Mouse (Mus musculus): ENCODE measurements around the gene Ttyh2. TPM values are rescaled to one million over a fixed set of nuclear protein-coding genes. Genes with fewer than 3 reads are reported as not detected.

The Ttyh2 gene
- polyA plus RNA-seq, 1 experiment from 2014 or later = 5.9 TPM

DNA sequence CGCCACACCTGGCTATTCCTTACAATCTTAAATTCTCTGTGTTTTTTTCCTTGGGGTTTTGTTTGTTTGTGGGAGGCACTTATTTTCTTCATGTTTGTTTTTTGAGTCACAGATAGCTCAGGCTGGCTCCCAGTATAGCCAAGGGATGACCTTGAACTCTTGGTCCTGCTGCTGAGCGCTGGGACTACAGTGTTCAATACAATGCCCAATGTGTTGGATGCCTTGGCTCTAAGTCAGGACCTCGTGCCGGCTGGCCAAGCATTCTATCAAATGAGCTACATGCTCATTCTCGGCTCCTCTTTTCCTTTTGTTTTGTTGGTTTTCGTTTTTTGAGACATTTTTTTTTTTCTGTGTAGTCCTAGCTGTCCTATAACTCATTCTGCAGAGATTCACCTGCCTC is 18.2 kb downstream of the Ttyh2 start:
- no peak for ATAC-seq (ENCODE audit: low read depth)
- H3K27me3 ChIP-seq = no peaks in the 10 kb centered on the region
- no peak overlapping the region for H3K4me3 ChIP-seq (replicated peaks)

GRCm38 (mm10) chr11:114694451-114694850 is 19.2 kb downstream of the Ttyh2 start:
- Histone ChIP-seq H3K27me3 (no peaks in the 10 kb centered on the region), H3K4me1 (replicated peaks) (peaks cover 6% of the 10 kb centered on the region; the same call in 1 of the 2 replicates), H3K27ac (no peak overlapping the region), H3K9ac (no peak overlapping the region), H3K9me3 (replicated peaks) (no peaks in the 10 kb centered on the region), H3K4me3 (replicated peaks) (no peak overlapping the region), H3K4me2 (no peak overlapping the region), H3K36me3 (peaks cover 4% of the 10 kb centered on the region; the same call in 1 of the 2 replicates)
- WGBS (ENCODE audit: insufficient replicate concordance) = 65% methylated on average over 2 of the region's 2 CpGs
- no peak for ATAC-seq (ENCODE audit: low read depth)
- DNase-seq = no peak

More for the DNA sequence above, 18.2 kb downstream of the Ttyh2 start:
- no peak overlapping the region for H3K9ac ChIP-seq
- H3K4me2 ChIP-seq = no peak overlapping the region
- no peak overlapping the region for H3K27ac ChIP-seq
- H3K9me3 ChIP-seq (replicated peaks) = no peaks in the 10 kb centered on the region
- peaks cover 6% of the 10 kb centered on the region; the same call in 1 of the 2 replicates for H3K4me1 ChIP-seq (replicated peaks)
- H3K36me3 ChIP-seq = peaks cover 4% of the 10 kb centered on the region; the same call in 1 of the 2 replicates
- no peak for DNase-seq
- 64% methylated on average over 6 of the region's 6 CpGs for WGBS (ENCODE audit: insufficient replicate concordance)

DNA sequence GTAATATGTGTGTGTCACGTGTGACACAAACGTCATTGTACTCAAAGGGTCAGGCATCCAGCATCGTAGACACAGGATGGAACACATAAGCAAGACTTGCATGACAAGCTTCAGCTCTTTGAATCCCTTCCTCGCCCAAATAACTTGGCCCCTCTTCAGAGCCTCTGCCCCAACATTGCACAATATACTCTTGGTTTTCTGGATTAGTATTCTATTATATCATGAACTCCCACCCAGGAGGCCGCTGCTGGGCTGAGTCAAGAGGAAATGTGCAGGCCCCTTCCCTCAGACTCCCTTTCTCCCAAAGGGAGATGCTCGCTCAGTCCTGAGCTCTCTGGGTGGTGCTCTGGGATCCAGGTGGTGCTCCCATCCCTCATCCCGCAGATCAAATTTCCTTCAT is 23.3 kb downstream of the Ttyh2 start:
- no peak overlapping the region for H3K4me2 ChIP-seq
- no peak for DNase-seq
- peaks cover 4% of the 10 kb centered on the region for H3K36me3 ChIP-seq
- 78% methylated on average over 7 of the region's 7 CpGs for WGBS (ENCODE audit: insufficient replicate concordance)
- no peak overlapping the region for H3K9ac ChIP-seq
- H3K27me3 ChIP-seq = no peaks in the 10 kb centered on the region
- H3K4me1 ChIP-seq (replicated peaks) = no peaks in the 10 kb centered on the region
- no peak overlapping the region for H3K27ac ChIP-seq
- no peaks in the 10 kb centered on the region for H3K9me3 ChIP-seq (replicated peaks)
- no peak overlapping the region for H3K4me3 ChIP-seq (replicated peaks)
- ATAC-seq (ENCODE audit: low read depth) = no peak

DNA sequence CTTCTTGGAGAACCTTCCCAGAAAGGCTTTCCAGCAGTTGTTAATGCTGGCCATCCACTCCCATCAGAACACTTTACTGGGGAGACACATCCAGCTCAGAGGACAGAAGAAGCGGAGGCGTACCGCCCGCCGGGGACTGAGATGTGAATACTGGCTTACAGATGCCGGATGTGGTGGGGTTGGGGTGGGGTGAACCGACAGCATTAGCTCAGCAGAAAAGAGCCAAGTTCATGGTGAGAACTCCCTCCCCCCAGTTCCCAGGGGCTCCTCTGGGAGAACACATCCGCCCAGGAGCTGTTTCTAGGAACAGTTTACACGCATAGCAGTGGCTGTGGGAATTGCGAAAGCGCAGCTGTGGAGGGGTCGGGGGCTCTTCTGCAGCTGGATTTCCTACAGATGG is 24.3 kb downstream of the Ttyh2 start:
- Histone ChIP-seq H3K4me3 (replicated peaks) (no peak overlapping the region), H3K4me1 (replicated peaks) (no peaks in the 10 kb centered on the region), H3K27me3 (no peaks in the 10 kb centered on the region), H3K4me2 (no peak overlapping the region), H3K9ac (no peak overlapping the region), H3K9me3 (replicated peaks) (no peaks in the 10 kb centered on the region), H3K36me3 (peaks cover 4% of the 10 kb centered on the region), H3K27ac (no peak overlapping the region)
- WGBS (ENCODE audit: insufficient replicate concordance) = 72% methylated on average over 12 of the region's 12 CpGs
- DNase-seq (no peak), ATAC-seq (ENCODE audit: low read depth) (no peak)

GRCm38 (mm10) chr11:114702311-114702995 is 27.2 kb downstream of the Ttyh2 start:
- Histone ChIP-seq H3K4me3 (replicated peaks) (no peak overlapping the region), H3K9me3 (replicated peaks) (no peaks in the 10 kb centered on the region), H3K9ac (no peak overlapping the region), H3K4me2 (no peak overlapping the region), H3K27me3 (no peaks in the 10 kb centered on the region), H3K36me3 (no peaks in the 10 kb centered on the region; the same call in 1 of the 2 replicates), H3K27ac (no peak overlapping the region), H3K4me1 (replicated peaks) (no peaks in the 10 kb centered on the region)
- DNase-seq (no peak), ATAC-seq (ENCODE audit: low read depth) (no peak)
- 79% methylated on average over 15 of the region's 15 CpGs for WGBS (ENCODE audit: insufficient replicate concordance)

DNA sequence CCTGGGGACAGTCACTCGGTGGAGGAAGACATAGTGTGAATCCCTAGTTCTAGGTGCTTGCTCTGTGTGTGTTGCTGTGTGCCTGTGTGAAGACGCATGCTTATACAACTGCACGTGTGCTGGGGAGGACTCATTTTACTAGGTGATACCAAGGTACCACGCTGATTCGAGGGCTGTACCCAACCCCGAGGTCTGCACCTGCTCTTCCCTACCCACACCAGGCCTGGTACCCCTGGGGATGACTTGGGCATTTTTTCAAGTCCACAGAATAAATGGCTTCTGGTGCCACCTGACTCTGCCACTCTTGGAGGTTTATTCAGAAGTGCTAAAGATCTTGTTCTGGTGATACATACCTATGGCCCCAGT is 27.7 kb downstream of the Ttyh2 start:
- DNase-seq = no peak
- ATAC-seq (ENCODE audit: low read depth) = no peak
- Histone ChIP-seq H3K9me3 (replicated peaks) (no peaks in the 10 kb centered on the region), H3K27me3 (no peaks in the 10 kb centered on the region), H3K4me2 (no peak overlapping the region), H3K4me3 (replicated peaks) (no peak overlapping the region), H3K4me1 (replicated peaks) (no peaks in the 10 kb centered on the region), H3K36me3 (no peaks in the 10 kb centered on the region; the same call in 1 of the 2 replicates), H3K9ac (no peak overlapping the region), H3K27ac (no peak overlapping the region)
- 67% methylated on average over 6 of the region's 6 CpGs for WGBS (ENCODE audit: insufficient replicate concordance)

DNA sequence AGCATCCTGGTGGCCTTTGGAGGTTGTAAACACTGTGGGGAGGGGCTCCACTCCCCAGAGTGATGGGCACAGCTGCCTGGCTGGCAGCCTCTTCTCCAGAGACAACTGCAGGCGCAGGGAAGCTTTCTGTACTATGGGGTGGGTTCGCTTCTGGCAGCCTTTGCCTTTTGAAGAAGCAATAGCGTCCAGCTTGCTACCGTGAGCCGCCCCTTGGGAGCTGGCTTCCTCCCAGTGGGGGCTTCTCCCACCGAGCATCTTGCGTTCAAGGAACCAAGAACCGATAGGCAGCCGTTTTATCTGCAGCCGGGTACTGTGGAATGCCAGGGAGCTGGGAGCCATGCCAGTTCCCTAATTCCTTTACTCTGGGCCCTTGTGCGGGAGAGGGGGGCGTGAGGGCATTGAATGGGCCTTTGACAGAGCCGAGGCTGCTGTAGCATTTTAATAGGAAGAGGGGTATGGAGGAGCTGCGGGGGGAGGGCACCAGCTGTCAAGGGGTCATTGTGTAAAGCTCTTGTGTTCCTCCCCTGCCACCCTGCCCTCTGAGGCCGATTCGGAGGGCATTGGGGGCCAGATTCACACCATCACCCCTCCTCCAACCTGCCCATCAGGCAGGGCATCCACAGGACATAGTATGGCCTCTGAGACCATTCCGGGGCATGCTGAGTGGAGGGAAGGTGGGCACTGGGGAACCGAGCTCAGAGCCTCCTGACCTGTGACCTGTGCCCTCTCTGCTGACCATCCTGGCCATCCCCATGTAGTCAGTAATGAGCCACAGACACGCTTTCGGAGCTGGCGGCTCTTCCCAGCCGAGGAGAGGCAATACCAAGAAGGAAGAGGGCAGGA is 29.1 kb downstream of the Ttyh2 start:
- Histone ChIP-seq H3K36me3 (peaks cover 4% of the 10 kb centered on the region; the same call in 1 of the 2 replicates), H3K9ac (no peak overlapping the region), H3K4me3 (replicated peaks) (no peak overlapping the region), H3K27ac (no peak overlapping the region), H3K4me2 (no peak overlapping the region), H3K4me1 (replicated peaks) (no peaks in the 10 kb centered on the region), H3K9me3 (replicated peaks) (no peaks in the 10 kb centered on the region), H3K27me3 (no peaks in the 10 kb centered on the region)
- 67% methylated on average over 22 of the region's 22 CpGs for WGBS (ENCODE audit: insufficient replicate concordance)
- ATAC-seq (ENCODE audit: low read depth) (no peak), DNase-seq (no peak)

DNA sequence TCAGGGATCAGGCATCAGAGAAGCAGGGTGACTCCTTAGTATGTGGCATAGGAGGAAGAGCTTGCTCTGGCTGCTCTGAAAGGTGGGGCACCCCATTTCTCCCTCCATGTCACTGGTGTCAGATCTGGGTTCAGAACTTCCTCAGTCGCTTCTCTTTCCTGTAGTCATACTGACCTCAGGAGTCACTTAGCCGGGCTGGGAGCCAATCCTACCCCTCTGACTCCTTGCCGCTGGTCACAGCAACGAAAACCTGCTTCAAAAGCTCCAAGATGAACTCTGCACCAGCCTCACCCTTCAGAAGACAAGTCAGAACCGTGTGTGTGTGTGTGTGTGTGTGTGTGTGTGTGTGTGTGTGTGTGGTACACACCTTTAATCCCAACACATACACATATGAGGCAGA is 31.1 kb downstream of the Ttyh2 start:
- H3K27ac ChIP-seq = no peak overlapping the region
- no peaks in the 10 kb centered on the region for H3K9me3 ChIP-seq (replicated peaks)
- H3K36me3 ChIP-seq = peaks cover 9% of the 10 kb centered on the region; the same call in 1 of the 2 replicates
- no peaks in the 10 kb centered on the region for H3K4me1 ChIP-seq (replicated peaks)
- 63% methylated on average over 5 of the region's 5 CpGs for WGBS (ENCODE audit: insufficient replicate concordance)
- H3K4me3 ChIP-seq (replicated peaks) = no peak overlapping the region
- ATAC-seq (ENCODE audit: low read depth) (no peak), DNase-seq (no peak)
- H3K9ac ChIP-seq = no peak overlapping the region
- H3K4me2 ChIP-seq = no peak overlapping the region
- H3K27me3 ChIP-seq = no peaks in the 10 kb centered on the region

DNA sequence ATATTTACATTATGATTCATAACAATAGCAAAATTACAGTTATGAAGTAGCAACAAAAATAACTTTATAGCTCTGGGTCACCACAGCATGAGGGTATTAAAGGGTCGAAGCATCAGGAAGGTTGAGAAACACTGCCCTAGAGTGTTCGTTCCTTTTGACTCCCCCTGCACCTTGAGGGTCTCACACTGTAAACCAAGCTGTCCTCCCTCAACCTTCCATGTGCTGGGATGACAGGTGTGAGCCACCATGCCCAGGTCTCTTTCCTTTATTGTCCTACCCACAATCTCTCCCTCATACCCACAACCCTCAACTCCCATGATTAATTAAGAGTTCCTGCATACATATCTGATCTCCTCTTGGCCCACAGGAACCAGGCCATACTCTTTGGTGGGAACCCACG is 36.2 kb downstream of the Ttyh2 start:
- Histone ChIP-seq H3K4me3 (replicated peaks) (no peak overlapping the region), H3K27me3 (no peaks in the 10 kb centered on the region), H3K4me1 (replicated peaks) (no peaks in the 10 kb centered on the region), H3K27ac (no peak overlapping the region), H3K4me2 (no peak overlapping the region), H3K9me3 (replicated peaks) (no peaks in the 10 kb centered on the region), H3K36me3 (peaks cover 11% of the 10 kb centered on the region; the same call in 1 of the 2 replicates), H3K9ac (no peak overlapping the region)
- no peak for ATAC-seq (ENCODE audit: low read depth)
- DNase-seq = no peak
- WGBS (ENCODE audit: insufficient replicate concordance) = 67% methylated on average over 3 of the region's 3 CpGs

- H3K4me1 ChIP-seq (replicated peaks) = no peaks in the 10 kb centered on the region
- WGBS (ENCODE audit: insufficient replicate concordance) = 75% methylated on average over 12 of the region's 12 CpGs
- peaks cover 11% of the 10 kb centered on the region; the same call in 1 of the 2 replicates for H3K36me3 ChIP-seq
- no peak overlapping the region for H3K9ac ChIP-seq
- ATAC-seq (ENCODE audit: low read depth) = no peak
- H3K4me2 ChIP-seq = no peak overlapping the region
- no peak for DNase-seq
- H3K27ac ChIP-seq = no peak overlapping the region
- no peak overlapping the region for H3K4me3 ChIP-seq (replicated peaks)
- H3K27me3 ChIP-seq = no peaks in the 10 kb centered on the region
- H3K9me3 ChIP-seq (replicated peaks) = no peaks in the 10 kb centered on the region
These were observed 36.6 kb downstream of the Ttyh2 start for GRCm38 (mm10) chr11:114711861-114712260.

GRCm38 (mm10) chr11:114714526-114714925 is 39.3 kb downstream of the Ttyh2 start:
- ATAC-seq (ENCODE audit: low read depth) = no peak
- 63% methylated on average over 6 of the region's 6 CpGs for WGBS (ENCODE audit: insufficient replicate concordance)
- no peaks in the 10 kb centered on the region for H3K27me3 ChIP-seq
- H3K9ac ChIP-seq = no peak overlapping the region
- H3K4me2 ChIP-seq = no peak overlapping the region
- H3K27ac ChIP-seq = no peak overlapping the region
- no peak overlapping the region for H3K4me3 ChIP-seq (replicated peaks)
- no peak for DNase-seq
- H3K4me1 ChIP-seq (replicated peaks) = no peaks in the 10 kb centered on the region
- peaks cover 8% of the 10 kb centered on the region; the same call in 1 of the 2 replicates for H3K36me3 ChIP-seq
- H3K9me3 ChIP-seq (replicated peaks) = no peaks in the 10 kb centered on the region

Measured in liver, embryonic 13.5 days (tissue).